Mouse (Mus musculus): ENCODE measurements around the gene Cry2.
"Not testable (repeated sequence)": the region's sequence is repeated elsewhere in the genome, so short reads cannot be mapped to it uniquely, and the experiment has no call there.

Cry2 gene

GRCm38 (mm10) chr2:92421723-92422387 is 12.0 kb downstream of the Cry2 start:
- DNase-seq (ENCODE audit: low spot score) = no peak

GRCm38 (mm10) chr2:92411705-92412104 is 22.1 kb downstream of the Cry2 start:
- no peak for DNase-seq (ENCODE audit: low spot score)

GRCm38 (mm10) chr2:92408309-92409045 is 25.4 kb downstream of the Cry2 start:
- no peak for DNase-seq (ENCODE audit: low spot score)

GRCm38 (mm10) chr2:92405687-92406086 is 28.2 kb downstream of the Cry2 start:
- DNase-seq (ENCODE audit: low spot score) = no peak

- no peak for DNase-seq (ENCODE audit: low spot score)
Measured at GRCm38 (mm10) chr2:92404737-92405136, 29.1 kb downstream of the Cry2 start.

- no peak for DNase-seq (ENCODE audit: low spot score)
Measured at GRCm38 (mm10) chr2:92403776-92404319, 30.0 kb downstream of the Cry2 start.

GRCm38 (mm10) chr2:92402591-92403326 is 31.1 kb downstream of the Cry2 start:
- DNase-seq (ENCODE audit: low spot score) = no peak

- no peak for DNase-seq (ENCODE audit: low spot score)
Measured at GRCm38 (mm10) chr2:92401091-92401561, 32.7 kb downstream of the Cry2 start, which contains the start of gene Mapk8ip1. Gene Mapk8ip1, minus strand, starts transcription at chr2:92401263.

- no peak for DNase-seq (ENCODE audit: low spot score)
Measured at GRCm38 (mm10) chr2:92400682-92401081, 33.2 kb downstream of the Cry2 start.

- DNase-seq (ENCODE audit: low spot score) = not testable (repeated sequence)
Measured at GRCm38 (mm10) chr2:92399877-92400276, 34.0 kb downstream of the Cry2 start.

- no peak for DNase-seq (ENCODE audit: low spot score)
Measured at GRCm38 (mm10) chr2:92397436-92397835, 36.4 kb downstream of the Cry2 start.

GRCm38 (mm10) chr2:92395535-92395934 is 38.3 kb downstream of the Cry2 start:
- no peak for DNase-seq (ENCODE audit: low spot score)

GRCm38 (mm10) chr2:92392318-92393264 is 41.3 kb downstream of the Cry2 start:
- no peak for DNase-seq (ENCODE audit: low spot score)

- DNase-seq (ENCODE audit: low spot score) = no peak
Measured at GRCm38 (mm10) chr2:92391703-92392317, 42.0 kb downstream of the Cry2 start.

GRCm38 (mm10) chr2:92391116-92391515 is 42.7 kb downstream of the Cry2 start:
- DNase-seq (ENCODE audit: low spot score) = no peak

- DNase-seq (ENCODE audit: low spot score) = no peak
Measured at GRCm38 (mm10) chr2:92390206-92390930, 43.5 kb downstream of the Cry2 start.

- DNase-seq (ENCODE audit: low spot score) = no peak
Measured at GRCm38 (mm10) chr2:92389645-92390044, 44.2 kb downstream of the Cry2 start.

GRCm38 (mm10) chr2:92388891-92389641 is 44.8 kb downstream of the Cry2 start:
- peak; percentile 74 for DNase-seq (ENCODE audit: low spot score)

GRCm38 (mm10) chr2:92388081-92388517 is 45.7 kb downstream of the Cry2 start:
- no peak for DNase-seq (ENCODE audit: low spot score)
